Mouse (Mus musculus) MEL (cell line): ENCODE data around the gene Tmem212. TPM values are rescaled to one million over a fixed set of nuclear protein-coding genes. Genes with fewer than 3 reads are reported as not detected.
"Not testable (repeated sequence)": the region's sequence is repeated elsewhere in the genome, so short reads cannot be mapped to it uniquely, and the experiment has no call there.

Experiments
- DNase-seq: peaks from one replicate; pipeline ENCODE4 v3.0.0; 2011; ENCODE audit warnings: low read depth, low spot score
- H3K27ac ChIP-seq: 2 replicates; pipeline ENCODE4 v1.5.1; 2012; ENCODE audit warnings: low read depth, mild to moderate bottlenecking, control low read depth, low read length, moderate library complexity; ENCODE audit not compliant: control insufficient read depth
- H3K27me3 ChIP-seq, 2 experiments: fragments of 150-350 bp in 1 of 2; sonication (generic) in 1 of 2; 2 replicates each; pipeline ENCODE4 v1.6.1; 2012; ENCODE audit warnings: low read length in 2 of 2, mild to moderate bottlenecking in 2 of 2, improper control_type of control experiment in 1 of 2, moderate library complexity in 1 of 2; ENCODE audit not compliant: insufficient read depth in 2 of 2, control insufficient read depth in 1 of 2
- H3K36me3 ChIP-seq, 2 experiments: 2 replicates each; pipeline ENCODE4 v1.6.1; 2012 to 2014; ENCODE audit warnings: low read length in 2 of 2, improper control_type of control experiment in 1 of 2, inconsistent platforms in 1 of 2, mild to moderate bottlenecking in 1 of 2; ENCODE audit not compliant: insufficient read depth in 2 of 2, control insufficient read depth in 1 of 2
- H3K4me1 ChIP-seq, 2 experiments: fragments of 150-350 bp in 1 of 2; sonication (generic) in 1 of 2; 2 replicates each; pipeline ENCODE4 v1.6.1; 2012; ENCODE audit warnings: low read length in 2 of 2, improper control_type of control experiment in 1 of 2, mild to moderate bottlenecking in 1 of 2; ENCODE audit not compliant: insufficient read depth in 2 of 2, control insufficient read depth in 1 of 2
- H3K4me3 ChIP-seq, 2 experiments: fragments of 150-350 bp in 1 of 2; sonication (generic) in 1 of 2; 2 replicates each; pipeline ENCODE4 v1.5.1; 2012; ENCODE audit warnings: low read depth in 2 of 2, low read length in 2 of 2, mild to moderate bottlenecking in 2 of 2, moderate library complexity in 2 of 2, control low read depth in 1 of 2, improper control_type of control experiment in 1 of 2; ENCODE audit not compliant: control insufficient read depth in 1 of 2, insufficient read depth in 1 of 2
- H3K79me2 ChIP-seq: 2 replicates; pipeline ENCODE4 v1.6.1; 2012; ENCODE audit warnings: mild to moderate bottlenecking, low read length, moderate library complexity; ENCODE audit not compliant: control insufficient read depth, poor library complexity, insufficient read depth
- H3K9ac ChIP-seq: 2 replicates; pipeline ENCODE4 v1.6.1; 2012; ENCODE audit warnings: low read depth, mild to moderate bottlenecking, control low read depth, low read length, moderate library complexity; ENCODE audit not compliant: control insufficient read depth, poor library complexity, severe bottlenecking
- H3K9me3 ChIP-seq: fragments of 150-350 bp; sonication (generic); replicated peaks from 2 replicates; pipeline ENCODE4 v1.6.1; 2012; ENCODE audit warnings: mild to moderate bottlenecking, low read length, improper control_type of control experiment, moderate library complexity; ENCODE audit not compliant: insufficient read depth
- BHLHE40 ChIP-seq: IDR thresholded peaks from 2 replicates; pipeline ENCODE4 v1.6.1; 2012; ENCODE audit warnings: low read depth, mild to moderate bottlenecking, inconsistent platforms, low read length, improper control_type of control experiment, borderline replicate concordance
- CHD1 ChIP-seq: IDR thresholded peaks from 2 replicates; pipeline ENCODE4 v1.6.1; 2012; ENCODE audit warnings: low read depth, mild to moderate bottlenecking, inconsistent platforms, low read length, improper control_type of control experiment
- CHD2 ChIP-seq: IDR thresholded peaks from 2 replicates; pipeline ENCODE4 v1.6.1; 2011; ENCODE audit warnings: low read length, improper control_type of control experiment
- CTCF ChIP-seq, 3 experiments: IDR thresholded peaks in 2 of 3; conservative IDR thresholded peaks in 1 of 3; 2 replicates each; pipeline ENCODE4 v1.5.1; 2011 to 2012; ENCODE audit warnings: low read length in 3 of 3, low read depth in 2 of 3, mild to moderate bottlenecking in 2 of 3, improper control_type of control experiment in 1 of 3, inconsistent platforms in 1 of 3, mixed read lengths in 1 of 3, moderate library complexity in 1 of 3; ENCODE audit not compliant: control insufficient read depth in 1 of 3, insufficient read depth in 1 of 3, poor library complexity in 1 of 3, severe bottlenecking in 1 of 3
- E2F4 ChIP-seq: IDR thresholded peaks from 2 replicates; pipeline ENCODE4 v1.6.1; 2011; ENCODE audit warnings: low read depth, low read length, improper control_type of control experiment, borderline replicate concordance
- GABPA ChIP-seq: IDR thresholded peaks from 2 replicates; pipeline ENCODE4 v1.6.1; 2012; ENCODE audit warnings: low read depth, mild to moderate bottlenecking, inconsistent platforms, low read length, improper control_type of control experiment, moderate library complexity
- HCFC1 ChIP-seq: IDR thresholded peaks from 2 replicates; pipeline ENCODE4 v1.6.1; 2012; ENCODE audit warnings: low read depth, mild to moderate bottlenecking, inconsistent platforms, low read length, improper control_type of control experiment, moderate library complexity
- KAT2A ChIP-seq: conservative IDR thresholded peaks from 2 replicates; pipeline ENCODE4 v1.6.1; 2012; ENCODE audit warnings: low read depth, low read length, improper control_type of control experiment, inconsistent platforms
- MAFK ChIP-seq: IDR thresholded peaks from 2 replicates; pipeline ENCODE4 v1.6.1; 2011; ENCODE audit warnings: low read depth, mild to moderate bottlenecking, low read length, improper control_type of control experiment, borderline replicate concordance
- MAX ChIP-seq: IDR thresholded peaks from 2 replicates; pipeline ENCODE4 v1.6.1; 2011; ENCODE audit warnings: low read length, improper control_type of control experiment
- MEF2A ChIP-seq: IDR thresholded peaks from 2 replicates; pipeline ENCODE4 v1.6.1; 2014; ENCODE audit warnings: low read depth, mild to moderate bottlenecking, inconsistent platforms, low read length, improper control_type of control experiment; ENCODE audit not compliant: poor library complexity, insufficient replicate concordance, severe bottlenecking; ENCODE audit errors: extremely low read depth
- MXI1 ChIP-seq: IDR thresholded peaks from 2 replicates; pipeline ENCODE4 v1.6.1; 2011; ENCODE audit warnings: mild to moderate bottlenecking, low read depth, low read length, improper control_type of control experiment
- MYB ChIP-seq: IDR thresholded peaks from 2 replicates; pipeline ENCODE4 v1.6.1; 2011; ENCODE audit warnings: mild to moderate bottlenecking, low read depth, low read length, improper control_type of control experiment
- MYC ChIP-seq: IDR thresholded peaks from 2 replicates; pipeline ENCODE4 v1.6.1; 2011; ENCODE audit warnings: low read depth, mild to moderate bottlenecking, low read length, improper control_type of control experiment, moderate library complexity
- NELFE ChIP-seq: IDR thresholded peaks from 2 replicates; pipeline ENCODE4 v1.6.1; 2011; ENCODE audit warnings: low read depth, low read length, improper control_type of control experiment
- POLR2AphosphoS5 ChIP-seq: IDR thresholded peaks from 2 replicates; pipeline ENCODE4 v1.6.1; 2012; ENCODE audit warnings: low read depth, borderline replicate concordance, mild to moderate bottlenecking, inconsistent platforms, low read length, moderate library complexity, mixed read lengths
- RAD21 ChIP-seq: IDR thresholded peaks from 2 replicates; pipeline ENCODE4 v1.6.1; 2011; ENCODE audit warnings: mild to moderate bottlenecking, low read depth, low read length, improper control_type of control experiment
- SMC3 ChIP-seq: IDR thresholded peaks from 2 replicates; pipeline ENCODE4 v1.6.1; 2011; ENCODE audit warnings: low read depth, low read length, improper control_type of control experiment
- TCF12 ChIP-seq: IDR thresholded peaks from 2 replicates; pipeline ENCODE4 v1.6.1; 2014; ENCODE audit warnings: low read depth, mild to moderate bottlenecking, inconsistent platforms, low read length, improper control_type of control experiment, moderate library complexity
- UBTF ChIP-seq: IDR thresholded peaks from 2 replicates; pipeline ENCODE4 v1.6.1; 2012; ENCODE audit warnings: low read depth, mild to moderate bottlenecking, inconsistent platforms, low read length, improper control_type of control experiment, moderate library complexity, borderline replicate concordance; ENCODE audit not compliant: insufficient read depth
- USF1 ChIP-seq: IDR thresholded peaks from 2 replicates; pipeline ENCODE4 v1.6.1; 2014; ENCODE audit warnings: low read depth, mild to moderate bottlenecking, inconsistent platforms, low read length, improper control_type of control experiment, moderate library complexity
- USF2 ChIP-seq, 2 experiments: IDR thresholded peaks; 2 replicates each; pipeline ENCODE4 v1.6.1; 2011 to 2012; ENCODE audit warnings: improper control_type of control experiment in 2 of 2, low read length in 2 of 2, borderline replicate concordance in 1 of 2, inconsistent platforms in 1 of 2, low read depth in 1 of 2, mild to moderate bottlenecking in 1 of 2; ENCODE audit not compliant: insufficient read depth in 1 of 2
- ZC3H11A ChIP-seq: IDR thresholded peaks from 2 replicates; pipeline ENCODE4 v1.6.1; 2012; ENCODE audit warnings: low read depth, mild to moderate bottlenecking, inconsistent platforms, low read length, improper control_type of control experiment
- ZKSCAN1 ChIP-seq: IDR thresholded peaks from 2 replicates; pipeline ENCODE4 v1.6.1; 2012; ENCODE audit warnings: low read depth, mild to moderate bottlenecking, inconsistent platforms, low read length, improper control_type of control experiment, moderate library complexity
- ZMIZ1 ChIP-seq: IDR thresholded peaks from 2 replicates; pipeline ENCODE4 v1.6.1; 2012; ENCODE audit warnings: low read depth, mild to moderate bottlenecking, inconsistent platforms, low read length, improper control_type of control experiment, moderate library complexity
- polyA plus RNA-seq, 2 experiments: library from polyadenylated mRNA; stranded (reverse) in 1 of 2; unstranded in 1 of 2; fragments of >175 nt in 1 of 2; fragments of >200 nt in 1 of 2; gene quantifications; 2 replicates each; pipeline versions ENCODE4 v1.2.1 to v1.2.4; 2012; ENCODE audit warnings: low replicate concordance in 2 of 2, low read depth in 1 of 2; ENCODE audit not compliant: insufficient read length in 2 of 2, insufficient read depth in 1 of 2, missing spikeins in 1 of 2
- total RNA-seq: library from RNA; depleted of rRNA; stranded (reverse); fragments of 300-350 nt; gene quantifications from 2 replicates; pipeline ENCODE4 v1.2.3, GENCODE M21; 2012; rRNA removed

Gene Tmem212
- total RNA-seq (not detected in 2 replicates), polyA plus RNA-seq (not detected)

DNA sequence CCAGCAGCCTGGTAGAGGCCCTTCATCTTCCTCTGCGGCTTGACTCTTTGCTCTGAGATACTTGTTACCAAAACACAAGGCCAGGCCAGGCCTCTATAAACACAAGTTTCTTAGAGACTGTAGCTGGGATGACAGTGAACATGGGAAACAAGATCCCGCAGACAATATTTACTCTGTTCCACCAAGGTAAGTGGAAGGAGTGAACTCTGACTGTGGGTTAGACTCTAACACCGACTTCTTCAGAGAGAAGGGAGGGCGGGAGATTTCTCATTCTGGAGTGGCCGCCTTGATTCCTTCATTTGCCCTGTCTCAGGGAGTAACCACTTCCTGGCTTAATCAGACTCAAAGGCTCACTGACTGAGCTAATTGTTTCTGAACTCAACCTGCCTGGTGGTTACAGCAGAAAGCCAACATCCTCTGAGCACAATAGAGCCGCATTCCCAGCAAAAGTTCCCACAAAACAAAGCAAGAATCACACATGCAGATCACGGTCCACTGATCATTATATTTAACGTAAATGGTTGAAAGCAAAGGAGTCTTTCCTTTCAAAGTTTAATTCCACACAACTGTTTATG is at the start of gene Tmem212:
TSS of gene Tmem212 (minus strand) at position 51 of the 575 bp plus-strand sequence.
- Histone ChIP-seq H3K4me1 (no peaks in the 10 kb centered on the region), H3K9me3 (no peaks in the 10 kb centered on the region), H3K27me3 (no peaks in the 10 kb centered on the region), H3K4me3 (no peak within 1 kb of the TSS), H3K27ac (no peak within 1 kb of the TSS), H3K79me2 (no peaks in the 10 kb centered on the region), H3K36me3 (no peaks in the 10 kb centered on the region), H3K9ac (no peak within 1 kb of the TSS)
- DNase-seq: no peak
- TF ChIP-seq GABPA (no peak), POLR2AphosphoS5 (no peak), MYB (no peak), MAFK (no peak), MYC (no peak), HCFC1 (no peak), UBTF (no peak), USF2 (IDR thresholded peaks at IDR 0.05; ENCODE audit: borderline replicate concordance in 1 of 2, insufficient read depth in 1 of 2, low read depth in 1 of 2, low read length in 2 of 2) (no peak), CHD1 (no peak), MXI1 (no peak), CHD2 (no peak), CTCF (IDR thresholded peaks at IDR 0.05 in 2 of 3, conservative IDR thresholded peaks at IDR 0.05 in 1 of 3; ENCODE audit: control insufficient read depth in 1 of 3, insufficient read depth in 1 of 3, low read depth in 2 of 3, low read length in 3 of 3, poor library complexity in 1 of 3, severe bottlenecking in 1 of 3) (no peak), NELFE (no peak), ZMIZ1 (no peak)

DNA sequence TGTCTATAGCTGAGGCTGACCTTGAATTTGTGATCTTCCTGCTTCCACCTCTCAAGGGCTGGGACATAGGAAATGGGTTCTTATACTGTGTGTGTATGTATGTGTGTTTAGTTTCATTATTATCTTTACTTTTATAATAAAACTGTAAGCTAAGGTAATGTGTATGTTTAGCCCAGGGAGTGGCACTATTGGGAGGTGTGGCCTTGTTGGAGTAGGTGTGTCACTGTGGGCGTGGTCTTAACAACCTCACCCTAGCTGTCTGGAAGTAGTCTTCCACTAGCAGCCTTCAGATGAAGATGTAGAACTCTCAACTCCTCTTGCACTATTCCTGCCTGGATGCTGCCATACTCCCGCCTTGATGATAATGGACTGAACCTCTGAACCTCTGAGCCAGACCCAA is 49.2 kb upstream of the Tmem212 start:
- not testable (repeated sequence) for H3K27me3 ChIP-seq, H3K4me1 ChIP-seq, H3K4me3 ChIP-seq, H3K9ac ChIP-seq, H3K27ac ChIP-seq, H3K79me2 ChIP-seq, DNase-seq, H3K36me3 ChIP-seq, H3K9me3 ChIP-seq

DNA sequence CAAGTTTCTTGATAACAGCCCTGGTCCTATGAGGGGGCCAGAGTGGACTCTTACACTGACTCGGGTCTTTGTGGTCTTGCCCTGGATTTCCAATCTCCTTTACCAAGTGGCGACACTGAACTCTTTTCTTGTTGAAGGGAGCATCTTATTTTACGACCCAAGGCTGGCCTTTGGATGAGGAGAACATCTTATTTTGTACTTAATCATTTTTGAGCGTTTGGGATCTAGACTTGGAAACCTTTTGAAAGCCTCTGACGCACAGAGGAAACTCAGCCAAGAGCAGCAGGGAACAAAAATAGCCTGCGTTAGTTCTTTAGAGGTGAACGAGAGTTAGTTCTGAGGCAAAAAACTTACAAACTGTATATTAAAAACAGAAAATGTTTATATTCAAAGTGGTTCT is 46.8 kb upstream of the Tmem212 start:
- DNase-seq: no peak
- Histone ChIP-seq H3K4me3 (no peak overlapping the region), H3K79me2 (no peaks in the 10 kb centered on the region), H3K9ac (no peak overlapping the region), H3K27me3 (no peaks in the 10 kb centered on the region), H3K27ac (no peak overlapping the region), H3K9me3 (no peaks in the 10 kb centered on the region), H3K36me3 (no peaks in the 10 kb centered on the region), H3K4me1 (no peaks in the 10 kb centered on the region)
- TF ChIP-seq SMC3 (no peak), E2F4 (no peak), USF1 (no peak), KAT2A (no peak), MEF2A (no peak), ZC3H11A (no peak), MAFK (no peak), MAX (no peak), ZKSCAN1 (no peak), CHD2 (no peak), GABPA (no peak), BHLHE40 (no peak), TCF12 (no peak), RAD21 (no peak)
